ENCODE assay signal across 33 mouse cellular contexts in the genomic region with DNA sequence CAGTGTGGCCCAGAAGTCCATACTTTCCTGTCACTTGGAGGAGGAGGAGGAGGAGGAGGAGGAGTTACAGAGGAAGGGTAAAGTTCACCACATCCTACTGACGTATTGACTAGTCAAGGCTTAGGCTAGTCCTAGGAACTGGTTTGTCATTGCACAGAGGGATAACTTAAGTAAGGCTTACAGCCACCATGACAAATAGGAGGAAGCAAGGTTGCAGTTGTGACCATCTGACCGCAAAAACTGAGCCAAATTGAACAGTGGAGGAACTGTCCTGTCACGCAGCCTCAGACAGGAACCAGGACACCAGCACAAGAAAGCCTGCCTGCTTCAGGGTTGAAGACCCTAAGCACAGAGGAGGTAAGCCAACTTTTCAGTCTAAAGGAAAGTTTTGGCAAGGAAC. TPM values are rescaled to one million over a fixed set of nuclear protein-coding genes. Genes with fewer than 3 reads are reported as not detected.
A peak's percentile ranks its signal among the peaks of the same experiment; 100 is the strongest.
DNase-seq lines count a peak whose midpoint lies in the region; ATAC-seq and TF ChIP-seq lines count a peak whose summit lies in the region.
"Had no signal": no experiment of that assay in that cellular context is flagged by ENCODE, and none has a peak within 500 bp of the region (broad histone marks: within the 10 kb centered on the region; RNA-seq: fewer than 3 reads in every experiment).

No protein-coding gene starts in this region.

- H3K4me3 ChIP-seq in forebrain, embryonic 10.5 days = no peak overlapping the region
- no peak overlapping the region for H3K4me3 ChIP-seq in forebrain, embryonic 11.5 days (ENCODE audit: low read depth, low read length)
- H3K4me3 ChIP-seq in hindbrain, embryonic 10.5 days = no peak overlapping the region
- no peak overlapping the region for H3K4me3 ChIP-seq in hindbrain, embryonic 14.5 days (replicated peaks; ENCODE audit: low read length)
- H3K4me3 ChIP-seq in stomach, embryonic 14.5 days (ENCODE audit: low read depth, low read length) = no peak overlapping the region
- H3K4me3 ChIP-seq in stomach, postnatal 0 days (ENCODE audit: low read depth, low read length) = no peak overlapping the region
- H3K4me3 ChIP-seq: embryonic facial prominence, embryonic 13.5 days; forebrain, embryonic 12.5 days; kidney, embryonic 15.5 days; layer of hippocampus, adult 2 months; left cerebral cortex, adult 2 months; limb, embryonic 12.5 days; liver, embryonic 15.5 days; myocyte had no signal

- H3K9ac ChIP-seq in forebrain, embryonic 11.5 days (ENCODE audit: low read length) = no peak overlapping the region
- no peak overlapping the region for H3K9ac ChIP-seq in hindbrain, embryonic 14.5 days
- no peak overlapping the region for H3K9ac ChIP-seq in stomach, embryonic 14.5 days (replicated peaks; ENCODE audit: low read depth, low read length)
- H3K9ac ChIP-seq in stomach, postnatal 0 days (ENCODE audit: low read length) = no peak overlapping the region
- H3K9ac ChIP-seq: embryonic facial prominence, embryonic 13.5 days; forebrain, embryonic 12.5 days; forebrain, postnatal 0 days; kidney, embryonic 15.5 days; limb, embryonic 12.5 days; liver, embryonic 15.5 days; lung, embryonic 14.5 days had no signal

- H3K27me3 ChIP-seq in forebrain, embryonic 10.5 days (ENCODE audit: poor library complexity, severe bottlenecking) = no peaks in the 10 kb centered on the region
- no peaks in the 10 kb centered on the region for H3K27me3 ChIP-seq in forebrain, embryonic 11.5 days (ENCODE audit: control insufficient read depth, insufficient read depth, low read length)
- H3K27me3 ChIP-seq in hindbrain, embryonic 10.5 days (ENCODE audit: insufficient read depth, poor library complexity, severe bottlenecking) = no peaks in the 10 kb centered on the region
- H3K27me3 ChIP-seq in hindbrain, embryonic 14.5 days (ENCODE audit: control insufficient read depth, insufficient read depth, low read length) = no peaks in the 10 kb centered on the region
- no peaks in the 10 kb centered on the region for H3K27me3 ChIP-seq in stomach, embryonic 14.5 days (ENCODE audit: control insufficient read depth, insufficient read depth, low read length)
- H3K27me3 ChIP-seq in stomach, postnatal 0 days (ENCODE audit: control insufficient read depth, insufficient read depth, low read length) = no peaks in the 10 kb centered on the region
- H3K27me3 ChIP-seq: embryonic facial prominence, embryonic 13.5 days; forebrain, embryonic 12.5 days; kidney, embryonic 15.5 days; limb, embryonic 12.5 days; liver, embryonic 15.5 days had no signal

- peaks cover 55% of the 10 kb centered on the region for H3K4me1 ChIP-seq in forebrain, embryonic 10.5 days
- peaks cover 4% of the 10 kb centered on the region; the same call in 1 of the 2 replicates for H3K4me1 ChIP-seq in forebrain, embryonic 11.5 days (replicated peaks; ENCODE audit: control insufficient read depth, insufficient read depth, low read length)
- peaks cover 90% of the 10 kb centered on the region for H3K4me1 ChIP-seq in hindbrain, embryonic 10.5 days (replicated peaks)
- peaks cover 40% of the 10 kb centered on the region for H3K4me1 ChIP-seq in hindbrain, embryonic 14.5 days (replicated peaks; ENCODE audit: control insufficient read depth, insufficient read depth, low read length)
- peaks cover 17% of the 10 kb centered on the region; the same call in 1 of the 2 replicates for H3K4me1 ChIP-seq in stomach, embryonic 14.5 days (ENCODE audit: control insufficient read depth, insufficient read depth, low read length)
- H3K4me1 ChIP-seq in stomach, postnatal 0 days (replicated peaks; ENCODE audit: control insufficient read depth, insufficient read depth) = peaks cover 8% of the 10 kb centered on the region
- H3K4me1 ChIP-seq: liver, embryonic 15.5 days had no signal

- no peak for DNase-seq in forebrain, embryonic 10.5 days (ENCODE audit: extremely low spot score, low spot score)
- DNase-seq in forebrain, embryonic 11.5 days (ENCODE audit: low spot score) = no peak
- no peak for DNase-seq in hindbrain, embryonic 10.5 days (ENCODE audit: low spot score)
- no peak for DNase-seq in hindbrain, embryonic 14.5 days (ENCODE audit: low spot score)
- no peak for DNase-seq in stomach, postnatal 0 days (ENCODE audit: low spot score)
- DNase-seq in spleen, postnatal 4 days (ENCODE audit: low spot score in 2 of 2) = no peak
- DNase-seq in natural killer cell, adult 2 months (ENCODE audit: low spot score in 2 of 2) = no peak
- DNase-seq: adrenal gland, adult 8-10 months; cerebellum, adult 8-10 months; cerebellum, postnatal 25 days; embryo, embryonic 11 days; forebrain, postnatal 0 days; heart, postnatal 4 days; kidney, adult 18-20 months; kidney, postnatal 36 days; lung, embryonic 14.5 days; lung, postnatal 14 days; retina, postnatal 1 day; right cerebral cortex, postnatal 14 days; thymus, adult 18-20 months; thymus, postnatal 25 days had no signal

- ATAC-seq in forebrain, embryonic 11.5 days (replicated peaks; ENCODE audit: low FRiP score) = no peak
- ATAC-seq in hindbrain, embryonic 14.5 days (ENCODE audit: low FRiP score) = no peak
- ATAC-seq in stomach, embryonic 14.5 days (ENCODE audit: insufficient number of reproducible peaks, insufficient read depth, low FRiP score, low read depth) = no peak
- no peak for ATAC-seq in stomach, postnatal 0 days (ENCODE audit: low FRiP score, low TSS enrichment)
- ATAC-seq: forebrain, postnatal 0 days had no signal

- H3K36me3 ChIP-seq in forebrain, embryonic 10.5 days (replicated peaks) = peaks cover 54% of the 10 kb centered on the region
- H3K36me3 ChIP-seq in forebrain, embryonic 11.5 days (ENCODE audit: control insufficient read depth, insufficient read depth, low read length) = no peaks in the 10 kb centered on the region
- peaks cover 66% of the 10 kb centered on the region for H3K36me3 ChIP-seq in hindbrain, embryonic 10.5 days
- H3K36me3 ChIP-seq in hindbrain, embryonic 14.5 days (replicated peaks; ENCODE audit: control insufficient read depth, insufficient read depth) = 0 out of 2 replicates have a peak, but pooled peaks cover 3% of the 10 kb centered on the region
- no peaks in the 10 kb centered on the region for H3K36me3 ChIP-seq in stomach, embryonic 14.5 days (ENCODE audit: control insufficient read depth, insufficient read depth, low read length)
- no peaks in the 10 kb centered on the region for H3K36me3 ChIP-seq in stomach, postnatal 0 days (ENCODE audit: control insufficient read depth, insufficient read depth, low read length)
- H3K36me3 ChIP-seq: G1E; liver, embryonic 15.5 days had no signal

- no peaks in the 10 kb centered on the region for H3K9me3 ChIP-seq in forebrain, embryonic 10.5 days
- H3K9me3 ChIP-seq in forebrain, embryonic 11.5 days (ENCODE audit: control insufficient read depth, low read length) = no peaks in the 10 kb centered on the region
- no peaks in the 10 kb centered on the region for H3K9me3 ChIP-seq in hindbrain, embryonic 10.5 days
- H3K9me3 ChIP-seq in hindbrain, embryonic 14.5 days (ENCODE audit: control insufficient read depth, low read length) = no peaks in the 10 kb centered on the region
- no peaks in the 10 kb centered on the region for H3K9me3 ChIP-seq in stomach, embryonic 14.5 days (ENCODE audit: control insufficient read depth, low read depth, low read length)
- no peaks in the 10 kb centered on the region for H3K9me3 ChIP-seq in stomach, postnatal 0 days (ENCODE audit: control insufficient read depth, low read length)
- H3K9me3 ChIP-seq: embryonic facial prominence, embryonic 13.5 days; forebrain, embryonic 12.5 days; G1E; kidney, embryonic 15.5 days; limb, embryonic 12.5 days; liver, embryonic 15.5 days had no signal

- no peak for TF ChIP-seq CTCF in stomach, postnatal 0 days (IDR thresholded peaks at IDR 0.05; ENCODE audit: low read depth)

- H3K27ac ChIP-seq in forebrain, embryonic 10.5 days = peak overlapping the region; percentile 65; the same call in 1 of the 2 replicates
- no peak overlapping the region for H3K27ac ChIP-seq in forebrain, embryonic 11.5 days (ENCODE audit: low read depth, low read length)
- peak overlapping the region; percentile 80 for H3K27ac ChIP-seq in hindbrain, embryonic 10.5 days
- no peak overlapping the region for H3K27ac ChIP-seq in hindbrain, embryonic 14.5 days
- peak overlapping the region; percentile 11; the same call in 1 of the 2 replicates for H3K27ac ChIP-seq in stomach, embryonic 14.5 days (ENCODE audit: low read length)
- H3K27ac ChIP-seq in stomach, postnatal 0 days (replicated peaks) = no peak overlapping the region
- H3K27ac ChIP-seq: embryonic facial prominence, embryonic 13.5 days; forebrain, embryonic 12.5 days; kidney, embryonic 15.5 days; layer of hippocampus, adult 2 months; left cerebral cortex, adult 2 months; limb, embryonic 12.5 days; liver, embryonic 15.5 days had no signal

- 87% methylated on average over 3 of the region's 3 CpGs for WGBS in forebrain, embryonic 10.5 days
- WGBS in forebrain, embryonic 11.5 days = 87% methylated on average over 3 of the region's 3 CpGs
- WGBS in hindbrain, embryonic 10.5 days = 87% methylated on average over 3 of the region's 3 CpGs
- WGBS in hindbrain, embryonic 14.5 days = 81% methylated on average over 3 of the region's 3 CpGs
- 64% methylated on average over 3 of the region's 3 CpGs for WGBS in stomach, embryonic 14.5 days
- 56% methylated on average over 3 of the region's 3 CpGs for WGBS in stomach, postnatal 0 days

- no peak overlapping the region for H3K4me2 ChIP-seq in forebrain, embryonic 11.5 days (ENCODE audit: low read depth, low read length, severe bottlenecking)
- H3K4me2 ChIP-seq in hindbrain, embryonic 14.5 days (replicated peaks) = no peak overlapping the region
- H3K4me2 ChIP-seq in stomach, embryonic 14.5 days (replicated peaks; ENCODE audit: low read depth, low read length) = no peak overlapping the region
- H3K4me2 ChIP-seq in stomach, postnatal 0 days (replicated peaks; ENCODE audit: low read depth) = no peak overlapping the region
- H3K4me2 ChIP-seq: embryonic facial prominence, embryonic 13.5 days; forebrain, embryonic 12.5 days; heart, embryonic 11.5 days; kidney, embryonic 15.5 days; limb, embryonic 12.5 days; liver, embryonic 15.5 days; lung, embryonic 14.5 days; midbrain, embryonic 11.5 days had no signal

- no peak for TF ChIP-seq EP300 in stomach, postnatal 0 days (optimal IDR thresholded peaks at IDR 0.05)

RNA-seq across cellular contexts. Expression of gene Tspan18, which starts 21.8 kb away (rescaled TPM):
- polyA plus RNA-seq in forebrain, embryonic 10.5 days (2016; fragmentation: Nextera tagmentation; extraction: Ambion mirVana) = 30.1 and 31.4 TPM in 2 replicates
- polyA plus RNA-seq in forebrain, embryonic 11.5 days (2014; fragmentation: Nextera tagmentation; extraction: Ambion mirVana) = 54.1 and 56.4 TPM in 2 replicates
- 48.6 and 55.1 TPM in 2 replicates for polyA plus RNA-seq in hindbrain, embryonic 10.5 days (2016; fragmentation: Nextera tagmentation; extraction: Ambion mirVana)
- 28.6 and 31.3 TPM in 2 replicates for polyA plus RNA-seq in hindbrain, embryonic 14.5 days (2014; fragmentation: Nextera tagmentation; extraction: Ambion mirVana)
- polyA plus RNA-seq in stomach, embryonic 14.5 days (2014; fragmentation: Nextera tagmentation; extraction: Ambion mirVana) = 27.6 and 30.3 TPM in 2 replicates
- polyA plus RNA-seq in stomach, postnatal 0 days (2015; fragmentation: Nextera tagmentation; extraction: Ambion mirVana) = 8.2 and 8.7 TPM in 2 replicates

Comparison
In these comparisons a context has a peak if more than half of its experiments do, and no peak if none do; other contexts are left out.
1. H3K27ac ChIP-seq: peak in forebrain, embryonic 10.5 days (single experiment), hindbrain, embryonic 10.5 days (single experiment) and stomach, embryonic 14.5 days (single experiment); none in forebrain, embryonic 11.5 days (single experiment), hindbrain, embryonic 14.5 days (single experiment) and stomach, postnatal 0 days (single experiment).